Mouse (Mus musculus) regulatory T cell (primary cell): ENCODE data around the gene Tenm4.

Experiments used
- in situ Hi-C: fragments of 300-600 bp; cut with MboI, MseI; formaldehyde crosslinking; loops from one replicate; pipeline ENCODE4 v1.15.1; 2025; ENCODE audit warnings: high pct_unique_total_duplicates

Tenm4 gene

GRCm38 (mm10) chr7:96952094-96952493 is 781.0 kb downstream of the Tenm4 start:
- in situ Hi-C loops, result no loop called here

- in situ Hi-C loops, result no loop called here
Measured at GRCm38 (mm10) chr7:96959168-96959567, 788.1 kb downstream of the Tenm4 start.
